Mouse (Mus musculus): ENCODE data around the gene Zfp579. TPM values are rescaled to one million over a fixed set of nuclear protein-coding genes. Genes with fewer than 3 reads are reported as not detected.

Zfp579 gene
- polyA plus RNA-seq, 1 experiment from 2014 or later, result 61.4 TPM

- no peaks in the 10 kb centered on the region for H3K36me3 ChIP-seq
- H3K9me3 ChIP-seq (replicated peaks), result no peaks in the 10 kb centered on the region
- no peak overlapping the region for H3K4me3 ChIP-seq
- H3K4me2 ChIP-seq (replicated peaks), result no peak overlapping the region
- H3K9ac ChIP-seq, result no peak overlapping the region
- H3K27ac ChIP-seq, result no peak overlapping the region
- peaks cover 3% of the 10 kb centered on the region; the same call in 1 of the 2 replicates for H3K4me1 ChIP-seq
- H3K27me3 ChIP-seq, result 0 out of 2 replicates have a peak, but pooled peaks cover 2% of the 10 kb centered on the region
- no peak for ATAC-seq (ENCODE audit: low FRiP score)
- WGBS, result 61% methylated on average over 2 of the region's 2 CpGs
Observed at GRCm38 (mm10) chr7:4947855-4948254, 48.1 kb downstream of the Zfp579 start.

GRCm38 (mm10) chr7:4943223-4943815 lies 52.6 kb downstream of the Zfp579 start:
- H3K4me3 ChIP-seq, result peak overlapping the region; percentile 15; the same call in 1 of the 2 replicates
- peak overlapping the region; percentile 40 for H3K4me2 ChIP-seq (replicated peaks)
- H3K9me3 ChIP-seq (replicated peaks), result no peaks in the 10 kb centered on the region
- no peaks in the 10 kb centered on the region for H3K36me3 ChIP-seq
- H3K4me1 ChIP-seq, result peaks cover 3% of the 10 kb centered on the region; the same call in 1 of the 2 replicates
- ATAC-seq (ENCODE audit: low FRiP score), result peak; percentile 63
- no peak overlapping the region for H3K27ac ChIP-seq
- H3K27me3 ChIP-seq, result no peaks in the 10 kb centered on the region
- H3K9ac ChIP-seq, result no peak overlapping the region
- 20% methylated on average over 15 of the region's 15 CpGs for WGBS

DNA sequence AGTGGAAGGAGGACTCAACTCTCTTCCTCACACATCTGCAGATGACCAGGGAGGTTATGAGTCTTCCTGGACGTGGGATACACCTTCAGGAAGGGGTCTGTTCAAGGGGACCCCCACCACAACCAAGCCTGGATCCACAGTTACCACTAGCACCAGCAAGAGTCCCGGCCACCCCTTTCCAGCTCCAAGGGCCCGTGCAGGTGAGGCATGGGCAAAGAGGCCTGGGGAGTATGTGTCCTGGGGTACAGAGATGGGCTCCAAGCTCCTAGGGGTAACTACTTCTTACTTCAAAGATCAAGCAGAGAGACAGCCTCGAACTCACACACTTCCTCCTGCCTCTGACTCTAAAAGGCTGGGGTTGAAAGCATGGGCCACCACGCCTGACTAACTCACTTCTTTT lies 53.3 kb downstream of the Zfp579 start:
- 50% methylated on average over 5 of the region's 5 CpGs for WGBS
- Histone ChIP-seq H3K4me2 (replicated peaks) (no peak overlapping the region), H3K27ac (no peak overlapping the region)

GRCm38 (mm10) chr7:4940068-4940479 lies 55.9 kb downstream of the Zfp579 start:
- WGBS, result 26% methylated on average over 9 of the region's 9 CpGs
- H3K4me1 ChIP-seq, result peaks cover 3% of the 10 kb centered on the region; the same call in 1 of the 2 replicates

More for the DNA sequence above, 53.3 kb downstream of the Zfp579 start:
- Histone ChIP-seq H3K36me3 (no peaks in the 10 kb centered on the region), H3K9me3 (replicated peaks) (no peaks in the 10 kb centered on the region), H3K4me1 (peaks cover 3% of the 10 kb centered on the region; the same call in 1 of the 2 replicates), H3K27me3 (no peaks in the 10 kb centered on the region), H3K4me3 (no peak overlapping the region), H3K9ac (no peak overlapping the region)
- ATAC-seq (ENCODE audit: low FRiP score), result no peak

GRCm38 (mm10) chr7:4938456-4938855 lies 57.5 kb downstream of the Zfp579 start:
- Histone ChIP-seq H3K4me3 (no peak overlapping the region), H3K27me3 (no peaks in the 10 kb centered on the region), H3K36me3 (no peaks in the 10 kb centered on the region), H3K9ac (no peak overlapping the region), H3K4me1 (peaks cover under 1% of the 10 kb centered on the region; the same call in 1 of the 2 replicates), H3K4me2 (replicated peaks) (no peak overlapping the region), H3K9me3 (replicated peaks) (0 out of 2 replicates have a peak, but pooled peaks cover 5% of the 10 kb centered on the region), H3K27ac (no peak overlapping the region)
- WGBS, result 41% methylated on average over 2 of the region's 2 CpGs
- ATAC-seq (ENCODE audit: low FRiP score), result no peak

More at GRCm38 (mm10) chr7:4940068-4940479, 55.9 kb downstream of the Zfp579 start:
- no peaks in the 10 kb centered on the region for H3K9me3 ChIP-seq (replicated peaks)
- H3K36me3 ChIP-seq, result no peaks in the 10 kb centered on the region
- no peak overlapping the region for H3K27ac ChIP-seq
- no peaks in the 10 kb centered on the region for H3K27me3 ChIP-seq
- H3K9ac ChIP-seq, result no peak overlapping the region
- no peak overlapping the region for H3K4me2 ChIP-seq (replicated peaks)
- ATAC-seq (ENCODE audit: low FRiP score), result 0 out of 2 replicates have a peak, but pooled peaks have one; percentile 21
- no peak overlapping the region for H3K4me3 ChIP-seq

DNA sequence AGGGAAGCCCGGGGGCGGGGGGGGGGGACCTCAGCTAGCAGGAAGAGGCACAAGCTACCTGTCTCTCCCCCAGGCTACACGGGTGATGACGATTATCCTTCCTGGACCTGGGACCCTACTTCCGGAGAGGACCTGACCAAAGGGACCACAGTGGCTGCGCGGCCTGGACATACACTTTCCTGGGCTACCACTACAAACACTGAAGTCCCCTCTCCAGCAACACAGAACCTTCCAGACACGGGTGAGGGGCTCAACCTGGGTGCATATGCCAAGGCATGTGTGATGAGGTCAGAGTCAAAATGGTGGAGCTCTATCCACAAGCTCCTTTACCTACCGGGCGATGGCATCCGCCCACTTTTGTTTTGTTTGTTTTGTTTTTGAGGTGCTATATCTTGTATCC lies 58.6 kb downstream of the Zfp579 start:
- Histone ChIP-seq H3K4me3 (no peak overlapping the region), H3K27ac (no peak overlapping the region), H3K36me3 (no peaks in the 10 kb centered on the region), H3K4me1 (0 out of 2 replicates have a peak, but pooled peaks cover 2% of the 10 kb centered on the region), H3K4me2 (replicated peaks) (no peak overlapping the region), H3K27me3 (no peaks in the 10 kb centered on the region), H3K9me3 (replicated peaks) (0 out of 2 replicates have a peak, but pooled peaks cover 5% of the 10 kb centered on the region), H3K9ac (no peak overlapping the region)
- WGBS, result 81% methylated on average over 11 of the region's 11 CpGs
- no peak for ATAC-seq (ENCODE audit: low FRiP score)

GRCm38 (mm10) chr7:4936832-4937231 lies 59.1 kb downstream of the Zfp579 start:
- H3K4me2 ChIP-seq (replicated peaks), result no peak overlapping the region
- no peak overlapping the region for H3K27ac ChIP-seq
- H3K4me1 ChIP-seq, result 0 out of 2 replicates have a peak, but pooled peaks cover 2% of the 10 kb centered on the region
- no peaks in the 10 kb centered on the region for H3K36me3 ChIP-seq
- H3K9ac ChIP-seq, result no peak overlapping the region
- 75% methylated on average over 10 of the region's 10 CpGs for WGBS
- H3K27me3 ChIP-seq, result no peaks in the 10 kb centered on the region
- 0 out of 2 replicates have a peak, but pooled peaks cover 5% of the 10 kb centered on the region for H3K9me3 ChIP-seq (replicated peaks)
- no peak overlapping the region for H3K4me3 ChIP-seq
- no peak for ATAC-seq (ENCODE audit: low FRiP score)

DNA sequence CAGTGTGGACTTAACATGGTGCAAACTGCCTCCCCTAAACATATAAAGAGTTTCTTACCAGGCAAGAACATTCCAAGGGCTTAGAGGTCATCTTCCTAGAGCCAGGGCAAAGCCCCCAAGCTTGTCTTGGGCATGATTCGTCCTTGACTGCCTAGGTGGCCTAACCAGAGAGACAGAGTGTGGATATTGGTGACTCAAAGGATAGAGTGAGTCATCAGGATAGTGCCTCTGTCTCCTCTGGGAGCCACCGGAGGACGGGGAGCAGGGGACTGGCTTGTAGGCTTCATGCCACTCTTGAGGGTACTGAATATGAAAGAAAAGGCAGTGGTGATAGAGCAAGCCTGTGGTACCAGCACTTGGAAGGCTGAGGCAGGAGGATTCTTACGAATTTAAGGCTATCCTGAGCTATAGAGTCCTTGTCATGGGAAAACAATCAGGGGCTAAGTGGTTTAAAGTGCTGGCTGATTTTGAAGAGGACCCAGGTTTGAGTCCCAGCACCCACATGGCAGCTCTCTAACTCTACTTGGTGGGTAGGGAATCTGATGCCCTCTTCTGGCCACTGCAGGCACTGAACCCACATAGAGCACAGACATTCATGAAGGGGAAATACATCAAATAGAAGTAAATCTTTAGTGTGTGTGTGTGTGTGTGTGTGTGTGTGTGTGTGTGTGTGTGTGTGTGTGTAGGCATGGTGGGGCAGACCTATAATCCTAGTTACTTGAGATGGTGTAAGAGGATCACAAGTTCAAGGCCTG lies 61.6 kb downstream of the Zfp579 start:
- H3K27ac ChIP-seq, result no peak overlapping the region
- H3K4me3 ChIP-seq, result no peak overlapping the region
- H3K36me3 ChIP-seq, result no peaks in the 10 kb centered on the region
- H3K9me3 ChIP-seq (replicated peaks), result 0 out of 2 replicates have a peak, but pooled peaks cover 5% of the 10 kb centered on the region
- 0 out of 2 replicates have a peak, but pooled peaks cover 2% of the 10 kb centered on the region for H3K4me1 ChIP-seq
- no peak overlapping the region for H3K4me2 ChIP-seq (replicated peaks)
- no peaks in the 10 kb centered on the region for H3K27me3 ChIP-seq
- 86% methylated on average over 4 of the region's 4 CpGs for WGBS
- H3K9ac ChIP-seq, result no peak overlapping the region
- no peak for ATAC-seq (ENCODE audit: low FRiP score)

Other genes with a start within 250 kb of the Zfp579 start
- 37.6 and 39.8 TPM in 2 replicates for gene Cox6b2, start 243.1 kb downstream of the Zfp579 start, polyA plus RNA-seq (2016; fragmentation: Nextera tagmentation; extraction: Ambion mirVana)
- gene Fam71e2, start 224.9 kb downstream of the Zfp579 start, polyA plus RNA-seq (2016; fragmentation: Nextera tagmentation; extraction: Ambion mirVana), result not detected in 2 replicates
- gene Il11, start 213.3 kb downstream of the Zfp579 start, polyA plus RNA-seq (2016; fragmentation: Nextera tagmentation; extraction: Ambion mirVana), result 0.34 TPM in 1 of 2 replicates, not detected in the other
- gene Tmem190, start 213.2 kb downstream of the Zfp579 start, polyA plus RNA-seq (2016; fragmentation: Nextera tagmentation; extraction: Ambion mirVana), result not detected in 2 replicates
- 2.9 and 4.0 TPM in 2 replicates for gene Tmem238, start 206.5 kb downstream of the Zfp579 start, polyA plus RNA-seq (2016; fragmentation: Nextera tagmentation; extraction: Ambion mirVana)
- 290 and 306 TPM in 2 replicates for gene Rpl28, start 203.3 kb downstream of the Zfp579 start, polyA plus RNA-seq (2016; fragmentation: Nextera tagmentation; extraction: Ambion mirVana)
- 331 and 348 TPM in 2 replicates for gene Ube2s, start 183.6 kb downstream of the Zfp579 start, polyA plus RNA-seq (2016; fragmentation: Nextera tagmentation; extraction: Ambion mirVana)
- gene Shisa7, start 151.5 kb downstream of the Zfp579 start, polyA plus RNA-seq (2016; fragmentation: Nextera tagmentation; extraction: Ambion mirVana), result 5.3 and 6.7 TPM in 2 replicates
- gene Isoc2b, start 125.9 kb downstream of the Zfp579 start, polyA plus RNA-seq (2016; fragmentation: Nextera tagmentation; extraction: Ambion mirVana), result 5.1 and 7.0 TPM in 2 replicates
- gene Isoc2a, start 119.0 kb downstream of the Zfp579 start, polyA plus RNA-seq (2016; fragmentation: Nextera tagmentation; extraction: Ambion mirVana), result 0.88 and 1.2 TPM in 2 replicates
- gene Gm36210, start 89.6 kb downstream of the Zfp579 start, polyA plus RNA-seq (2016; fragmentation: Nextera tagmentation; extraction: Ambion mirVana), result not detected in 2 replicates
- 4.3 and 4.8 TPM in 2 replicates for gene Zfp628, start 80.9 kb downstream of the Zfp579 start, polyA plus RNA-seq (2016; fragmentation: Nextera tagmentation; extraction: Ambion mirVana)
- gene Nat14, start 74.1 kb downstream of the Zfp579 start, polyA plus RNA-seq (2016; fragmentation: Nextera tagmentation; extraction: Ambion mirVana), result 12.3 and 14.3 TPM in 2 replicates
- gene Ssc5d, start 70.4 kb downstream of the Zfp579 start, polyA plus RNA-seq (2016; fragmentation: Nextera tagmentation; extraction: Ambion mirVana), result 1.6 and 2.2 TPM in 2 replicates
- not detected in 2 replicates for gene Sbk2, start 31.8 kb downstream of the Zfp579 start, polyA plus RNA-seq (2016; fragmentation: Nextera tagmentation; extraction: Ambion mirVana)
- 0.19 and 0.23 TPM in 2 replicates for gene Sbk3, start 25.0 kb downstream of the Zfp579 start, polyA plus RNA-seq (2016; fragmentation: Nextera tagmentation; extraction: Ambion mirVana)
- 8.5 and 9.1 TPM in 2 replicates for gene Zfp524, start 18.3 kb upstream of the Zfp579 start, polyA plus RNA-seq (2016; fragmentation: Nextera tagmentation; extraction: Ambion mirVana)
- 59.6 and 60.1 TPM in 2 replicates for gene Fiz1, start 18.5 kb upstream of the Zfp579 start, polyA plus RNA-seq (2016; fragmentation: Nextera tagmentation; extraction: Ambion mirVana)
- 0.32 TPM in 1 of 2 replicates, not detected in the other for gene Gm44973, start 19.3 kb upstream of the Zfp579 start, polyA plus RNA-seq (2016; fragmentation: Nextera tagmentation; extraction: Ambion mirVana)
- gene Zfp865, start 24.2 kb upstream of the Zfp579 start, polyA plus RNA-seq (2016; fragmentation: Nextera tagmentation; extraction: Ambion mirVana), result 9.0 and 9.3 TPM in 2 replicates
- 17.4 and 19.9 TPM in 2 replicates for gene Ccdc106, start 24.4 kb upstream of the Zfp579 start, polyA plus RNA-seq (2016; fragmentation: Nextera tagmentation; extraction: Ambion mirVana)
- 0.44 TPM in 1 of 2 replicates, not detected in the other for gene 4632433K11Rik, start 38.0 kb upstream of the Zfp579 start, polyA plus RNA-seq (2016; fragmentation: Nextera tagmentation; extraction: Ambion mirVana)
- gene Zfp784, start 42.3 kb upstream of the Zfp579 start, polyA plus RNA-seq (2016; fragmentation: Nextera tagmentation; extraction: Ambion mirVana), result 6.1 and 6.9 TPM in 2 replicates
- gene Zfp580, start 55.4 kb upstream of the Zfp579 start, polyA plus RNA-seq (2016; fragmentation: Nextera tagmentation; extraction: Ambion mirVana), result 45.4 and 51.8 TPM in 2 replicates
- gene U2af2, start 66.0 kb upstream of the Zfp579 start, polyA plus RNA-seq (2016; fragmentation: Nextera tagmentation; extraction: Ambion mirVana), result 136 and 138 TPM in 2 replicates
- gene Epn1, start 84.1 kb upstream of the Zfp579 start, polyA plus RNA-seq (2016; fragmentation: Nextera tagmentation; extraction: Ambion mirVana), result 74.5 and 79.6 TPM in 2 replicates
- gene Rfpl4, start 120.8 kb upstream of the Zfp579 start, polyA plus RNA-seq (2016; fragmentation: Nextera tagmentation; extraction: Ambion mirVana), result not detected in 2 replicates
- 0.31 and 0.41 TPM in 2 replicates for gene Rasl2-9, start 129.8 kb upstream of the Zfp579 start, polyA plus RNA-seq (2016; fragmentation: Nextera tagmentation; extraction: Ambion mirVana)
- gene Vmn1r55, start 153.5 kb upstream of the Zfp579 start, polyA plus RNA-seq (2016; fragmentation: Nextera tagmentation; extraction: Ambion mirVana), result not detected in 2 replicates
- not detected in 2 replicates for gene Vmn1r56, start 200.6 kb upstream of the Zfp579 start, polyA plus RNA-seq (2016; fragmentation: Nextera tagmentation; extraction: Ambion mirVana)
- not detected in 2 replicates for gene Vmn1r57, start 222.3 kb upstream of the Zfp579 start, polyA plus RNA-seq (2016; fragmentation: Nextera tagmentation; extraction: Ambion mirVana)